Mouse (Mus musculus): ENCODE results near the gene Bcl2a1a. TPM values are rescaled to one million over a fixed set of nuclear protein-coding genes. Genes with fewer than 3 reads are reported as not detected.
"Not testable (repeated sequence)": the region's sequence is repeated elsewhere in the genome, so short reads cannot be mapped to it uniquely, and the experiment has no call there.

Gene Bcl2a1a
- 0.32 and 0.87 TPM in 2 replicates for polyA plus RNA-seq (2015; fragmentation: Nextera tagmentation; extraction: Ambion mirVana)

DNA sequence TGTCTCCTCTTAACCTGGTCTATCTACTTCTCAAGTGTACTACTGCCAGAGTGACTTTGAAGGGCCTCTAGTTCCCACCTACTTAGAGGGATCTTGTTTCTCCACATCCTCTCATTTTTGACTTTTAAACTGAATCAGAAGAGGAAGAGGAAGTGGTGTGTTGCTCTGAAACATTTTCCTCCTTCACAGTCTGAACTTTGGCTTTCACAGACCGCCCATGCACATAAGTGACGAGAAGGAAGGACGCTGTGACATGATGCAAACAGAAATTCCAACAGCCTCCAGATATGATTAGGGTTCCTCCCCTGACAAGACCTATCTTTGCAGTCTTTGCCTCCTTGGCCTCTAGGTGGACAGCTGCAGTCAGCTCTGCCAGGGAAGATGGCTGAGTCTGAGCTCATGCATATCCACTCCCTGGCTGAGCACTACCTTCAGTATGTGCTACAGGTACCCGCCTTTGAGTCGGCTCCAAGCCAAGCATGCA is at the start of gene Bcl2a1a:
TSS of gene Bcl2a1a (plus strand) at position 231 of the 484 bp plus-strand sequence.
- H3K9ac ChIP-seq (replicated peaks); ATAC-seq (ENCODE audit: low FRiP score); H3K4me3 ChIP-seq (replicated peaks); H3K27ac ChIP-seq (replicated peaks); H3K36me3 ChIP-seq; H3K4me2 ChIP-seq; H3K9me3 ChIP-seq (replicated peaks); H3K4me1 ChIP-seq; H3K27me3 ChIP-seq (replicated peaks): not testable (repeated sequence)
- 90% methylated on average over 5 of the region's 5 CpGs for WGBS

DNA sequence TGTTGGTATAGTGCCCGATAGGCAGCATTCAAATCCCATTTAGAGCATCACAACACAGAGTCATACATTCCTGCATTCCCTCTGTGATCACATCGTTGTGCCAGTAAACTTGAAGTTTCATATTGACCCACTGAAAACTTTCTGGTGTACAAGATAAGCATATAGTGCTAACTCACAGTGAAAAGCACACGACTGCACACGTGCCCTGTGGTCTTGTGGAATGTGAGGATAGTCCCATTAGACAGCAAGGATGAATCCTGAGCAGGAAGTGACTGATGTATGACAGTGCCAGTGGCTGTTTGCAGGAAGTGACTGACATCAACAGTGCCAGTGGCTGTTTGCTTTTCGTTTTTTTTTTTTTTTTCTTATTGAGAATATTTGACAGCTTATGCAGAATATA is 40.1 kb upstream of the Bcl2a1a start:
- not testable (repeated sequence) for ATAC-seq (ENCODE audit: low FRiP score); H3K9ac ChIP-seq (replicated peaks); H3K4me3 ChIP-seq (replicated peaks); H3K27ac ChIP-seq (replicated peaks); H3K4me2 ChIP-seq; H3K4me1 ChIP-seq; H3K27me3 ChIP-seq (replicated peaks); H3K9me3 ChIP-seq (replicated peaks); H3K36me3 ChIP-seq
- 87% methylated on average over 5 of the region's 5 CpGs for WGBS

DNA sequence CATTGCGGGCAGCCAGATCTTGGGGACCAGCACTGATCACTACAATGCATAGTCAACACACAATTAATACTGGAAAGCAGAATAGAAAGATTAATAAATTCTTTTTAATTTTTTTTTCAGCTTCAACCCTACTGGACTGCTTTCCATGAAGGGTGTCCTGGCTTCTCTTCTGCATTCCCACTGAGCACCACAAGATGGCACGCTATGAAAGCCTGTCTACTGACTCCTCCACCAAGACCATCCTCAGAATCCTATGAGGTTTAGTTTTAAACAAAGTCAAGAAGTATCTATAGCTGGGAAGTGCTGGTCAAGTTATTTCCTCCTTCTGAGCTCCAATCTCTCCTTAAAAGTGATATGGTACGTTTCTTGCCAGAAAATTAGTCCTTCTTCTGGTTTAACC is 18.4 kb upstream of the Bcl2a1a start:
- not testable (repeated sequence) for H3K9ac ChIP-seq (replicated peaks); H3K27ac ChIP-seq (replicated peaks); ATAC-seq (ENCODE audit: low FRiP score); H3K36me3 ChIP-seq; H3K4me1 ChIP-seq; H3K9me3 ChIP-seq (replicated peaks); H3K4me2 ChIP-seq; H3K27me3 ChIP-seq (replicated peaks); H3K4me3 ChIP-seq (replicated peaks)
- 14% methylated on average over 1 of the region's 3 CpGs for WGBS

DNA sequence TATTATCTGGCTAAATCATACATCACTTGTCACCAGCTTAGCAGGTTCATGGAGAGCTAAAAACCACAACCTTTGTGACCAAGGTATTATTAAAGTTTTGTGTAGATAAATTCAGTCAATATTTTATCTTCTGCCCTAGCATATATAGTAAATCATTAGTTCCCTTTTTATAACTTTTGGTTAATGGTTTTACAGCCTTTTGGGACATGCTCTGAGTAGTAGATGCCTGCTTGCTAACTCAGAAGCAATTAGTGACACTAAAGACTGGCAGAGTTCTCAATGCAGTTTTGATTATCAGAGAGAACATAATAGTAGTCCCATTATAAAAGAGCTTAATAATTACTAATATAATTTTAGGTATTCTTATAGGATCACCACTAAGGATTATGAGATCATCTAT is 5.2 kb upstream of the Bcl2a1a start:
- not testable (repeated sequence) for H3K4me3 ChIP-seq (replicated peaks); H3K36me3 ChIP-seq; ATAC-seq (ENCODE audit: low FRiP score); H3K27me3 ChIP-seq (replicated peaks); H3K9ac ChIP-seq (replicated peaks); H3K27ac ChIP-seq (replicated peaks); H3K4me2 ChIP-seq; H3K9me3 ChIP-seq (replicated peaks); H3K4me1 ChIP-seq

DNA sequence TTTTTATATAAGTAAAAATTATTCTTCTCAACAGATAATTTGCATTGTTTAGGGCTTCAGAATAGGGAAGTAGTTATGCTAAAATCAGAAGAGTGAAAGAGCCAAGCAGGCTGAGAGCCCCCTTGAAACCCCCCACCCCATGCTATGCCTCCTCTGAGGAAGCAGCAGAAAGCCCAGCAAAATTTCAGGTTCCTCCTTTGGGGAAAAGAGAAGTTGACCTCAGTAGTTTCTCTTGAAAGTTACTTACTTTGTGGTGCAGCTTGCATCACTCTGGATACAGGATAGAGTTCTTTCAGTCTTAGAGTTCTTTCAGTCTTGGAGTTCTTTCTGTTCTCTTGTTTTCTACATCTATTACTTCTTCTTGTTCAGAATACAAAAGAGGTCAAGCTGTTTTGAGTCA is 3.5 kb upstream of the Bcl2a1a start:
- H3K27ac ChIP-seq (replicated peaks); H3K9ac ChIP-seq (replicated peaks); H3K4me1 ChIP-seq; ATAC-seq (ENCODE audit: low FRiP score); H3K36me3 ChIP-seq; H3K4me3 ChIP-seq (replicated peaks); H3K4me2 ChIP-seq; H3K27me3 ChIP-seq (replicated peaks); H3K9me3 ChIP-seq (replicated peaks): not testable (repeated sequence)

DNA sequence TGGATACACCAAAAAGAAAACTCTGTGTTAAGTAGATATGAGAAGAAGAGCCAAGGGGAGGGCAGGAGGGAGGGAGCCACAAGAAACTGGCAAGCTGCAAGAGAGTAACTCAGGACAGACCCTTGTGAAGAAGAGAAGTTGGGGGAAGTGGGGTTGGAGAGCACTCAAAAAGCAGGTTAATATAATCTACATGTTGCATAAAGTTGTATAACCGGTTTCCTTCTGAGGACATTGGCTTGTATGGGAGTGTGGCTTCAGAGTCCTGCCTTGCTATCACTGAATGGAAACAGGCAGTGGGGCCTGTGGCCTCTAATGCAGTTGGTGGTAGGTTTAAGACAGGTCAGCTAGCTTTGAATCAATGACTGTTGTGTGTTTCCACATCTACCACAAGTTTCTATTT is 1.5 kb upstream of the Bcl2a1a start:
- not testable (repeated sequence) for H3K4me1 ChIP-seq; H3K4me3 ChIP-seq (replicated peaks); H3K27ac ChIP-seq (replicated peaks); ATAC-seq (ENCODE audit: low FRiP score); H3K9me3 ChIP-seq (replicated peaks); H3K9ac ChIP-seq (replicated peaks); H3K27me3 ChIP-seq (replicated peaks); H3K4me2 ChIP-seq; H3K36me3 ChIP-seq
- WGBS = 89% methylated on average over 1 of the region's 1 CpGs

DNA sequence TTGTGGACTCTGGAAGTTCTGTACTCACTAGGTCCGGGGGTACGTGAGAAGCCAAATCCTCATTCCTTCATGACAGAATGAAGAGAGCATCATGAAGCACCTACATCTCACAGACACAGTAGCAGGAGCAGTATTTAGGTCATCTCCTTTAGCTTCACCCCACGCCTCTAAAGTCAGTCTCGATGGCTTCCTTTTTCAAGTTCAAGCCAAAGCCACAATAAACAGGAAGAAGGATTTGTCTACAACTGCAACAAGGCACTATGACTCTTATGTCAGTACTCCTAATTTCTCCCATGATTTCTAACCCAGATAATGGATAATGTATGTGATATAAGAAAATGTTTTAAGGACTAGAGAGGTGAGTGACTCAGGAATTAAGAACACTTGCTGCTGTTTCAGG is 665 bp upstream of the Bcl2a1a start:
- H3K4me2 ChIP-seq; H3K9ac ChIP-seq (replicated peaks); H3K4me1 ChIP-seq; H3K36me3 ChIP-seq; H3K27me3 ChIP-seq (replicated peaks); ATAC-seq (ENCODE audit: low FRiP score); H3K27ac ChIP-seq (replicated peaks); H3K9me3 ChIP-seq (replicated peaks); H3K4me3 ChIP-seq (replicated peaks): not testable (repeated sequence)
- WGBS = 96% methylated on average over 3 of the region's 4 CpGs

DNA sequence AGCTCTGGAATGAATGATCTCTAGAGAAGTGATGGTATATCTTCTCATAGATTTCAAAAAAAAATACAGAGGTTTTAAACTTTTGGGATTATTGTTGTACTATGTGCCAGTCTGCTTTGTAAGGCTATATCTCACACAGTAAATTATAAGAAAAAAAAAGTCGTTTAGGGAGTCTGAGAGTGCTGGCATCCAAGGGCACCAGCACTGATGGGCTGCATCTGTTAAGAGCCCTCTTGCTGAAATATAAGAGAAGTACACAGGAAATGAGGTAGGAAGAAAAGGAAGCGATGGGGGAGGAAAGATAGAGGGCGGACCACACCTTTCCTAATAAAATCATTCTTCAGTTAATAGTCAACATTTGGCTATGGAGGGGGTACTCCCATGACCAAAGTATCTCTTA is 2.2 kb downstream of the Bcl2a1a start:
- no peak for ATAC-seq (ENCODE audit: low FRiP score)
- Histone ChIP-seq H3K9ac (replicated peaks) (no peak overlapping the region), H3K27me3 (replicated peaks) (no peaks in the 10 kb centered on the region), H3K4me1 (no peaks in the 10 kb centered on the region), H3K9me3 (replicated peaks) (no peaks in the 10 kb centered on the region), H3K27ac (replicated peaks) (no peak overlapping the region), H3K4me3 (replicated peaks) (no peak overlapping the region), H3K36me3 (no peaks in the 10 kb centered on the region), H3K4me2 (no peak overlapping the region)
- 85% methylated on average over 3 of the region's 3 CpGs for WGBS

DNA sequence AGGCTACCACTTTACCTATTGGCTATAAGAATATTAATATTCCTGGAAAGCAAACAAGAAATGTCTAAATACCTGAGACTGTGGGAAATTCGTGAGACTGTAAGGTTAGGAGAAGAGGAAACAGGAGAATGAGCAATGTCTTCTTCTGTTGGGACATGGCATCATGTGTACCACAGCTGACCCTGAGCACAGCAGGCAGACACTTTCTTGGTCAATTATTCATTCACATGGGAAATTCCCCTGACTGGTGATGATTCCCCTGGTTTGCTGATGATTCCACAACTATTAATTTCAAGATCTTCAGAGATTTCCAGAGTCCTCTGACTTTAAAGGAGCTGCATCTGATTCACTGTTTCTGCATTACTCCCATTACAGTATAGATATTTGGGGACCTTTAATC is 3.3 kb downstream of the Bcl2a1a start:
- H3K9ac ChIP-seq (replicated peaks); H3K4me1 ChIP-seq; H3K9me3 ChIP-seq (replicated peaks); H3K4me2 ChIP-seq; H3K27me3 ChIP-seq (replicated peaks); H3K27ac ChIP-seq (replicated peaks); H3K4me3 ChIP-seq (replicated peaks); H3K36me3 ChIP-seq; ATAC-seq (ENCODE audit: low FRiP score): not testable (repeated sequence)
- WGBS = 56% methylated on average over 1 of the region's 1 CpGs

DNA sequence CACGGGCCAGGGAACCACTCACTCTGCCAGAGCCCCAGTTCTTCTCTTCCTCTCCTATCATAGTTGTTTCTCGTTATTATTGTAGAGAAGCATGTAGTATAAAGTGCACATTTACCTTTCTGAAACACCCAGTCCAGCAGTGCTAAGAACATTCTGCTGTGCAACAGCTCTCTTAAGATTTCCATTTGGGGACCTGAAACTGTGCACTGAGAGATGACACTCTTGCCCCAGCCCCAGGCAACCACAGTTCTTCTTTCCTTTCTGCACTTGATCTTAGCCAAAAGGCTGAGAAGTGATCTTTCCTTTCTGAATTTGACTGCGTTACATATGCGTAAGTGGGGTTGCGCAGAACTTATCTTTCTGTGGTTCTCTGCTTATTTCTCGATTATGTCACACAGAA is 9.8 kb downstream of the Bcl2a1a start:
- not testable (repeated sequence) for H3K27me3 ChIP-seq (replicated peaks); H3K4me2 ChIP-seq; H3K4me1 ChIP-seq; ATAC-seq (ENCODE audit: low FRiP score); H3K4me3 ChIP-seq (replicated peaks); H3K27ac ChIP-seq (replicated peaks); H3K9ac ChIP-seq (replicated peaks); H3K36me3 ChIP-seq; H3K9me3 ChIP-seq (replicated peaks)
- 0% methylated on average over 1 of the region's 6 CpGs for WGBS

DNA sequence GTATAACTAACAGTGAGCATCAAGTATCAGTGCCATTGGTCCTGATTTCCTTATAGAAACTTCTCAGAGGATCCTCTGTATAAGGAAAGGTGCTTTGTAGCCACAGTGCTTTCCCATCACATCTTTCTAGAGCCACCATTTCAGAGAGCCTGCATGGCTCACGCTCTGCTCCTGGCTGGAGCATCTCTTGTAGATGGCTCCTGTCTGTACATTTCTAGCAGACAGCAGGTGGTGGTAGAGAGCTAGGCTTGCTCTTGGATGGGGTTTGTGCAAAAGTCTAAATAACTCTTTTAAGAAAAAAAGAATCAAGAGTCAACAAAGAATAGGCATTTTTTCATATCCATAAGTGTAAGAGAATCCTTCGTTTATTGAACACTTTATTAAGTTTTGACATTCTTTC is 12.8 kb downstream of the Bcl2a1a start:
- H3K27me3 ChIP-seq (replicated peaks); H3K4me2 ChIP-seq; H3K4me1 ChIP-seq; H3K36me3 ChIP-seq; H3K4me3 ChIP-seq (replicated peaks); H3K27ac ChIP-seq (replicated peaks); H3K9me3 ChIP-seq (replicated peaks); H3K9ac ChIP-seq (replicated peaks): not testable (repeated sequence)
- 82% methylated on average over 2 of the region's 2 CpGs for WGBS
- ATAC-seq (ENCODE audit: low FRiP score) = 0 out of 2 replicates have a peak, but pooled peaks have one; percentile 61

DNA sequence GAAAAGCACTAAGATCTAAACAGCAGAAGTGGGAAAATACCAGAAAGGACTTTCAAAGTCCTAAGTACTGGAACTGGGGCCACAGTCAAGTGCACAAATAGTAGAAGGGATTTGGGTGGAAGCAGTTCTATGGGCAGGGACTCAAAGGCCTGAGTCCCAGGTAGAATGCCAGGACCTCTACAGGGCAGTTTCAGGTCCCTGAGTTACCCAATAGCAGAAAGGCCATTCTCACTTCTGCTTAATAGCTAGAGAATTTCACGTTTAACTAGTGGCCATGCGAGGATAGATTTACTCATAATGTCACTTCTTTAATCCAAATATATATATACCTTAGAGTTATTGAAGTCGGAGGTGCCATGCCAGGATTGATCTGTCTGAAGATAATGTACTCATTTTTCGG is 20.2 kb downstream of the Bcl2a1a start:
- not testable (repeated sequence) for H3K9me3 ChIP-seq (replicated peaks); H3K4me3 ChIP-seq (replicated peaks); H3K9ac ChIP-seq (replicated peaks); H3K4me2 ChIP-seq; ATAC-seq (ENCODE audit: low FRiP score); H3K36me3 ChIP-seq; H3K4me1 ChIP-seq; H3K27ac ChIP-seq (replicated peaks); H3K27me3 ChIP-seq (replicated peaks)
- WGBS = 83% methylated on average over 4 of the region's 4 CpGs

DNA sequence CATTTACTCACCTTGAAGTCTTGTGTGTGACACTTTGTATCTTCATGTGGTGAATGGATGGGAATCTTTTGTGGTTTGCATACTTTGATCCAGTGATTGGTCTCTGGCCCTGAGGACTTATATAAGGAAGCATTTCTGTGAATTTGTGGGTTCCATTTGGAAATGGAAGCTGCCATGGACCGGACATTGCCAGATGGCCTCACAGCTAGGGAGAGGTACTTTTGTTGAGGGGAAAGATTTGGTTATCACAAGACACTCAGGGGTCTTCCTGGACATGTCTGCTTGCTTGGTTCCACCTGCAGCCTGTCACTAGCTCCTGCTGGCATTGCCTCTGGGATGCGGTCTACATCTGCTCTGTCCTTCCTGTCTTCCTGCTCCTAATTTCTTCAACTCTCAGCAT is 23.1 kb downstream of the Bcl2a1a start:
- WGBS = 91% methylated on average over 2 of the region's 2 CpGs
- H3K27me3 ChIP-seq (replicated peaks); H3K9me3 ChIP-seq (replicated peaks); H3K4me1 ChIP-seq; H3K9ac ChIP-seq (replicated peaks); H3K27ac ChIP-seq (replicated peaks); H3K4me3 ChIP-seq (replicated peaks); H3K36me3 ChIP-seq; ATAC-seq (ENCODE audit: low FRiP score); H3K4me2 ChIP-seq: not testable (repeated sequence)

All from neural tube, embryonic 15.5 days (tissue).